Mouse (Mus musculus) liver, embryonic 11.5 days (tissue): Measurements from ENCODE around the gene Slc39a8. TPM values are rescaled to one million over a fixed set of nuclear protein-coding genes. Genes with fewer than 3 reads are reported as not detected.

Experiments
- ATAC-seq: fragments of 200-750 bp; cut with Nextera tagmentation; replicated peaks from 2 replicates; pipeline ENCODE4 v1.8.0; 2017; ENCODE audit warnings: moderate number of reproducible peaks, mild to moderate bottlenecking, moderate TSS enrichment, moderate library complexity; ENCODE audit not compliant: low FRiP score
- DNase-seq: peaks from one replicate; pipeline ENCODE4 v3.0.0-alpha.2; 2017; ENCODE audit warnings: low spot score
- H3K27ac ChIP-seq: fragments of 300-500 bp; sonication (generic); 2 replicates; pipeline ENCODE4 v1.5.1; 2014; ENCODE audit warnings: mild to moderate bottlenecking, low read depth, low read length, control low read depth
- H3K27me3 ChIP-seq: fragments of 300-500 bp; sonication (generic); replicated peaks from 2 replicates; pipeline ENCODE4 v1.6.1; 2014; ENCODE audit warnings: low read length, mixed read lengths; ENCODE audit not compliant: control insufficient read depth, insufficient read depth
- H3K36me3 ChIP-seq: fragments of 300-500 bp; sonication (generic); 2 replicates; pipeline ENCODE4 v1.6.1; 2014; ENCODE audit warnings: mild to moderate bottlenecking, low read length, moderate library complexity, mixed read lengths; ENCODE audit not compliant: control insufficient read depth, insufficient read depth
- H3K4me1 ChIP-seq: fragments of 300-500 bp; sonication (generic); replicated peaks from 2 replicates; pipeline ENCODE4 v1.6.1; 2014; ENCODE audit warnings: low read length, mixed read lengths; ENCODE audit not compliant: control insufficient read depth, insufficient read depth
- H3K4me2 ChIP-seq: fragments of 300-500 bp; sonication (generic); 2 replicates; pipeline ENCODE4 v1.6.1; 2014; ENCODE audit warnings: mild to moderate bottlenecking, control low read depth, moderate library complexity
- H3K4me3 ChIP-seq: fragments of 300-500 bp; sonication (generic); 2 replicates; pipeline ENCODE4 v1.5.1; 2014; ENCODE audit warnings: low read depth, low read length, control low read depth
- H3K9ac ChIP-seq: fragments of 300-500 bp; sonication (generic); 2 replicates; pipeline ENCODE4 v1.6.1; 2014; ENCODE audit warnings: low read depth, low read length, control low read depth
- H3K9me3 ChIP-seq: fragments of 300-500 bp; sonication (generic); 2 replicates; pipeline ENCODE4 v1.6.1; 2016; ENCODE audit warnings: low read length, inconsistent platforms, mixed read lengths; ENCODE audit not compliant: control insufficient read depth
- WGBS: fragments of 180-500 bp; shearing (Covaris S2); extraction: QIAGEN DNeasy Blood & Tissue Kit; methylation state at CpG from one replicate; pipeline ENCODE4 v1.1.7; 2014; 5-methylcytosine and 5-hydroxymethylcytosine counted together
- polyA plus RNA-seq: library from polyadenylated mRNA; unstranded; fragments of >200 nt; fragmentation: Nextera tagmentation; extraction: Ambion mirVana; gene quantifications from 2 replicates; pipeline ENCODE4 v1.2.1, GENCODE M21; 2014

Slc39a8 gene
- polyA plus RNA-seq, 1 experiment from 2014 or later = 106 TPM

DNA sequence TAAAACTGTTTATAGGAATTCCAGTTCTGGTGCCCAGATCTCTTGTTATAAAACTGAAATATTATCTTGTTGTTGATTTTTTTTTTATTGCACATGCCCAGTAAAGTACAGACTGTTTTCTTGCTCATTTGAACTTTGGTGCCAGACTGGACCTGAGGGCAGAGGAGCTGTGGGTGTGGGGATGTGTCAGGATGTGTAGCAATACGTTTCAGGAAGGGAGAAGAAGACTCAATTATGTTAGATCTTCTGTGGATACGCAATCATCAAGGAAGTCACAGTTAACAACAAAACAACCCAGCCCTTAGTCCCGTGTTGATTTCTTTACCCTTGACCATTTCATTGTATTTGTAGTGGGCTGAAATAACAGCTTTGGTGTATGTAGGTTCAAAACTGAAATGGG lies 81.9 kb downstream of the Slc39a8 start:
- no peaks in the 10 kb centered on the region for H3K9me3 ChIP-seq
- H3K4me3 ChIP-seq = no peak overlapping the region
- no peaks in the 10 kb centered on the region for H3K4me1 ChIP-seq
- WGBS = 52% methylated on average over 3 of the region's 3 CpGs
- H3K27ac ChIP-seq = no peak overlapping the region
- H3K27me3 ChIP-seq = no peaks in the 10 kb centered on the region
- DNase-seq = no peak
- no peak for ATAC-seq
- no peak overlapping the region for H3K9ac ChIP-seq
- H3K4me2 ChIP-seq = no peak overlapping the region
- H3K36me3 ChIP-seq = no peaks in the 10 kb centered on the region

DNA sequence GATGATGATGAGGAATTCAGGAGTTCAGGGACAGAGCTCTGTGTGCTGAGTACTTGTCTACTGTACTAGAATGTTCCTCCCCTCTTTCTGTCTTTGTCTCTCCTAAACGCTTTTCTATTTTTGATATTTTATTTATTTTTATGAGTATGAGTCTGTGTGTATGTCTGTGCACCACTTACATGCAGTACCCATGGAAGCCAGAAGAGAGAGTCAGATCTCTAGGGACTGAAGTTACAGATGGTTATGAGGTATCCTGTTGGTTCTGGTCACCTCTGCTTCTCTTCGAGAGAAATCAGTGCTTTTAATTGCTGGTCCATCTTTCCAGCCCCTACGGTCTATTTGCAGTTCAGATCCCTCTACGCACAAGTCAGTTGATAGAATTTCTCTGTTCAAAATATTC lies 90.9 kb downstream of the Slc39a8 start:
- no peaks in the 10 kb centered on the region for H3K27me3 ChIP-seq
- DNase-seq (no peak), ATAC-seq (no peak)
- no peak overlapping the region for H3K4me2 ChIP-seq
- H3K36me3 ChIP-seq = no peaks in the 10 kb centered on the region
- H3K4me1 ChIP-seq = no peaks in the 10 kb centered on the region
- no peaks in the 10 kb centered on the region for H3K9me3 ChIP-seq
- 88% methylated on average over 4 of the region's 4 CpGs for WGBS
- H3K9ac ChIP-seq = no peak overlapping the region
- no peak overlapping the region for H3K4me3 ChIP-seq
- no peak overlapping the region for H3K27ac ChIP-seq

DNA sequence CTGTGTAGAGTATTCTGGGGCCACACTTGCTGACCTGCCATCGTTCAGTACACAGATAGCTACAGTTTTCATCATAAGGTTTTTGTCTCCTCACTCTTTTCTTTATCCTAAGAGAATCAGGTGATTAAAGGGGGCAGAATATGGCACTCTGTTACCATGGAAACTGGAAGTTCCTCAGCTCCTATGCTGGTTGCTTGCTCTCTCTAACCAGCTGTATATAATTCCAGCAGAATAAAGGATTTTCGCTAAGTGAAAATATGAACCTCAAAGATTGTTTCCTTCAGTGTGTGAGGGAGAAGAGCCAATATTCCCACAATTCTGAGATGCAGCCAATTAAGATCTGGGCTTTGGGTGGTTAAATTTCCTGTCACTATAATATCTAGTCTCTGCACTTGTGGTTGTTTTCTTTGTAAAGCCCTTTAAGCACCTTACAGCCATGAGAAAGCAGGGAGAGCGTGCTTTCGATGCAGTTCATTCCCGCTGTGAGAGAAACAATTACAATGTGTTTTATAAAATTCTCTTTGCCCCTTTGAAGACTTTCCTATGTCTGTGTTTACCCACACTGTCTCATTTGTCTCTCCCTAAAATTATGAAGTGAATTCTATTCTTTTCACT lies 93.6 kb downstream of the Slc39a8 start:
- no peaks in the 10 kb centered on the region for H3K27me3 ChIP-seq
- H3K4me2 ChIP-seq = no peak overlapping the region
- ATAC-seq (no peak), DNase-seq (no peak)
- no peaks in the 10 kb centered on the region for H3K36me3 ChIP-seq
- H3K9ac ChIP-seq = no peak overlapping the region
- no peaks in the 10 kb centered on the region for H3K4me1 ChIP-seq
- no peak overlapping the region for H3K4me3 ChIP-seq
- H3K27ac ChIP-seq = no peak overlapping the region
- H3K9me3 ChIP-seq = no peaks in the 10 kb centered on the region
- 84% methylated on average over 5 of the region's 5 CpGs for WGBS

DNA sequence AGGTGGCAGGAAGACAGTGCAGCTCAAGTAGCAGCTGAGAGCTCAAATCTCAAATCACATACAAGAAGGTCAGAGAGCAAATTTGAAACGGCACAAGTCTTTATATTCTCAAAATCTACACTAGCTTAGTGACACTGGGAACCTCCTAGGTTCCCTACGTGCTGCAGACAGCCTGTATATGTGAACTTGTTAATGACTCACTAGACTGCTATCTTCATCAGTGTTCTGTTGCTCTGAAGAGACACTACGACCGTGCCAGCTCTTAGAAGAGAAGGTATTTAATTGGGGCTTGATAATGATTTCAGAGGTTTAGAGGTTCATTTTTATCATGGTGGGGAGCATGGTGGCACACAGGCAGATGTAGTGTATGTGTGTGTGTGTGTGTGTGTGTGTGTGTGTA lies 94.2 kb downstream of the Slc39a8 start:
- 73% methylated on average over 4 of the region's 4 CpGs for WGBS
- H3K27me3 ChIP-seq = no peaks in the 10 kb centered on the region

DNA sequence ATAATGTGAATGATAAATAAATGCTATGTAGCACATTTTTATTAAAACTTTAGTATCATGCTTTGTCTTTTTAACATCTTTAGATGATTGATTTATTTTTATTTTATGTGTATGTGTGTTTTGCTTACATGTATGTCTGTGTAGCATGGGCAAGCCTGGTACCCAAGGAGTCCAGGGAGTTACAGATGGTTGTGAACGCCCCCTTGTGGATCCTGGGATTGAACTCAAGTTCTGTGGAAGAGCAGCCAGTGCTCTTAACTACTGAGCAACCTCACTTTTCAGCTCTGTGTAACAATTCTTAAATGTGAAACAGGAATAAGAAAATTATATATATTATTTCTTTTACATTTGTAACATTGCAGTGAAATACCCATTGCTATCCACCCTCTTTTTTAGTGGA lies 101.7 kb downstream of the Slc39a8 start:
- ATAC-seq = no peak
- no peaks in the 10 kb centered on the region for H3K4me1 ChIP-seq
- no peak overlapping the region for H3K9ac ChIP-seq
- no peak overlapping the region for H3K27ac ChIP-seq
- no peak overlapping the region for H3K4me2 ChIP-seq
- WGBS = 26% methylated on average over 1 of the region's 1 CpGs
- no peaks in the 10 kb centered on the region for H3K9me3 ChIP-seq
- no peak for DNase-seq
- H3K36me3 ChIP-seq = no peaks in the 10 kb centered on the region
- H3K27me3 ChIP-seq = no peaks in the 10 kb centered on the region
- no peak overlapping the region for H3K4me3 ChIP-seq

More for the DNA sequence above, 94.2 kb downstream of the Slc39a8 start:
- Histone ChIP-seq H3K4me1 (no peaks in the 10 kb centered on the region), H3K4me3 (no peak overlapping the region), H3K27ac (no peak overlapping the region), H3K4me2 (no peak overlapping the region), H3K9ac (no peak overlapping the region), H3K9me3 (no peaks in the 10 kb centered on the region), H3K36me3 (no peaks in the 10 kb centered on the region)
- no peak for DNase-seq
- ATAC-seq = no peak

DNA sequence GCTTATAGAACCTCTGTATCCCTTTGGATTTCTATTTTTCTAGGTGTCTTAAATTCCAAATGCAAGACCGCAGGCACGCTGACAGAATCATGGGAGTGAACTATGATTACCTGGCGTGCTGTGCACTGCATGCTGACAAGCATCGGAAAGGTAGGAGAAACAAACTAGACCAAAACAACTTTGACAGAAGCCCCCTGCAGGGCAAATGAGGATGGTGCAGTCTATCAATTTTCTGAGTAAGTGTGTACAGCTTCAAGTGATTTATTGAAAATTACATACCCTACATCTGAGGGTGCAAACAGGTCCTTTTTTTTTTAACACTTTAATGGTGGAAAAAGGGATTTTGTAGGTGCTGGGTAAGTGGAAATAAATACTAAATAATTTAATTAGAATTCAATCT lies 103.1 kb downstream of the Slc39a8 start:
- H3K4me2 ChIP-seq = no peak overlapping the region
- H3K4me3 ChIP-seq = no peak overlapping the region
- WGBS = 77% methylated on average over 4 of the region's 4 CpGs
- DNase-seq (no peak), ATAC-seq (no peak)
- H3K27ac ChIP-seq = no peak overlapping the region
- H3K9ac ChIP-seq = no peak overlapping the region
- H3K4me1 ChIP-seq = no peaks in the 10 kb centered on the region
- no peaks in the 10 kb centered on the region for H3K27me3 ChIP-seq
- H3K9me3 ChIP-seq = no peaks in the 10 kb centered on the region
- H3K36me3 ChIP-seq = no peaks in the 10 kb centered on the region

DNA sequence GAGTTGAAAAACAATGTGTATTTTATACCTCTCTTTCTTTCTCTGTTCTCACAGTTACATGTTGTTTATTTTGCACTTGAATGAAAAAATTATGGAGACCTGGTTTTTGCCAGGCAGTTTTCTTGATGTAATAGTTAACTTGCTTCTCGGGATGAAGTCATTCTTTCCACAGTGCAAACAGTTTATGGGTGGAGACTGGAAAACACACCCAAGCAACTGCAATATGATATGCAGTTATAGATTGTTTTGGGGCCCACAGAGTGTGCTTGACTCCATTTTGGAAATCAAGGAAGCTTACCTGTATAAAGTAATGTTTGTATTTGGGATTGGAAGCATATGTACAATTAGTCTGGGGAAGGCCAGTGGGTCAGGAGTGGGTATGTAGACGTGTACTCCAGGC lies 112.4 kb downstream of the Slc39a8 start:
- Histone ChIP-seq H3K9me3 (no peaks in the 10 kb centered on the region), H3K4me1 (no peaks in the 10 kb centered on the region), H3K36me3 (no peaks in the 10 kb centered on the region), H3K4me3 (no peak overlapping the region), H3K9ac (no peak overlapping the region), H3K27me3 (no peaks in the 10 kb centered on the region), H3K4me2 (no peak overlapping the region), H3K27ac (no peak overlapping the region)
- 67% methylated on average over 2 of the region's 2 CpGs for WGBS
- DNase-seq (no peak), ATAC-seq (no peak)

Other genes starting within 250 kb of the Slc39a8 start
- 27.8 and 29.4 TPM in 2 replicates for gene Nfkb1, start 133.7 kb upstream of the Slc39a8 start, polyA plus RNA-seq